ENCODE assay signal across 9 mouse cellular contexts in the genomic region with DNA sequence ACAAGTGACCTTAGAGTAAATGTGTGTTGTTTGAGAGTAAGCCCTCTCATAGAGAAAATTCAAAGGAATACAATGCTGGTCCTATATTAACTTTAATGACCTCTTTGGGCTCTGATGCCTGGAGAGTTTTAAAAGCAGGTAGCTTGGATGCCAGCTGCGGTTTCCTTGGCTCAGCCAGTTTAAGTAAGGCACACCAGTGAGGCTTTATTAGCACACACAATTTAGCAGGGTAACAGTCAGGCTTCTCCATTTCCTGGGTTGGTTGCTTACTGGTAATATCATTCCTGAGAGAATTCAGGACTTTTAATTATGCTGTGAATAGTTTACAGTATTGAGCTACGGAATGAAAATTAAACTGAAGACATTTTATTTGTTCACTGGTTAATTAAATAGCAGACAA.
"Had no signal": no experiment of that assay in that cellular context is flagged by ENCODE, and none has a peak within 500 bp of the region (broad histone marks: within the 10 kb centered on the region; RNA-seq: fewer than 3 reads in every experiment).

No protein-coding gene starts in this region.

- H3K4me2 ChIP-seq: intestine, embryonic 15.5 days; midbrain, embryonic 12.5 days had no signal

- ATAC-seq: intestine, embryonic 15.5 days had no signal

- H3K4me3 ChIP-seq: intestine, embryonic 15.5 days; midbrain, embryonic 12.5 days had no signal

- H3K9ac ChIP-seq: intestine, embryonic 15.5 days; liver, embryonic 14.5 days; midbrain, embryonic 12.5 days had no signal

- DNase-seq: kidney, adult 18-20 months; kidney, postnatal 10 days; left cerebral cortex, postnatal 4 days; lung, adult 18-20 months; right cerebral cortex, postnatal 14 days; thymus, postnatal 36 days had no signal

- H3K9me3 ChIP-seq: intestine, embryonic 15.5 days; midbrain, embryonic 12.5 days had no signal

- H3K27ac ChIP-seq: intestine, embryonic 15.5 days; liver, embryonic 14.5 days; midbrain, embryonic 12.5 days had no signal

- H3K4me1 ChIP-seq: intestine, embryonic 15.5 days; midbrain, embryonic 12.5 days had no signal

- H3K36me3 ChIP-seq: intestine, embryonic 15.5 days; midbrain, embryonic 12.5 days had no signal

- H3K27me3 ChIP-seq: intestine, embryonic 15.5 days; midbrain, embryonic 12.5 days had no signal
